Mouse (Mus musculus) lung, postnatal 0 days (tissue): ENCODE measurements at regions not wholly inside any gene's neighbourhood (a gene's known extent, or its start where the extent isn't known, plus 50 kb on each side); places are given as distances from the start of the nearest gene placed in this dataset.

Experiments used
- CTCF ChIP-seq: IDR thresholded peaks from 2 replicates; pipeline ENCODE4 v1.5.1; 2016; ENCODE audit warnings: antibody characterized with exemption, mild to moderate bottlenecking
- EP300 ChIP-seq: IDR thresholded peaks from 2 replicates; pipeline ENCODE4 v1.6.1; 2016; ENCODE audit warnings: antibody characterized with exemption, mild to moderate bottlenecking, control low read depth

- TF ChIP-seq CTCF: no peak
- no peak for TF ChIP-seq EP300
These were observed 76.2 kb upstream of the Top1 start for GRCm38 (mm10) chr2:160569496-160569895.
